Mouse (Mus musculus): ENCODE measurements around the gene Tbc1d8. TPM values are rescaled to one million over a fixed set of nuclear protein-coding genes. Genes with fewer than 3 reads are reported as not detected.

The Tbc1d8 gene
- polyA plus RNA-seq, 1 experiment: 1.2 TPM

GRCm38 (mm10) chr1:39438629-39439028, 39.9 kb downstream of the Tbc1d8 start:
- H3K4me1 ChIP-seq (ENCODE audit: control insufficient read depth, insufficient read depth, low read length): no peaks in the 10 kb centered on the region
- no peak for TF ChIP-seq CTCF (IDR thresholded peaks at IDR 0.05; ENCODE audit: borderline replicate concordance, insufficient read depth, low read length)
- no peak for TF ChIP-seq POLR2A (IDR thresholded peaks at IDR 0.05; ENCODE audit: low read depth, low read length)
- no peak overlapping the region for H3K27ac ChIP-seq (ENCODE audit: insufficient read depth, low read length)
- no peak overlapping the region for H3K4me3 ChIP-seq (ENCODE audit: insufficient read depth, low read length)

GRCm38 (mm10) chr1:39434264-39434663, 44.3 kb downstream of the Tbc1d8 start:
- TF ChIP-seq CTCF (IDR thresholded peaks at IDR 0.05; ENCODE audit: borderline replicate concordance, insufficient read depth, low read length): no peak
- TF ChIP-seq POLR2A (IDR thresholded peaks at IDR 0.05; ENCODE audit: low read depth, low read length): no peak
- no peak overlapping the region for H3K4me3 ChIP-seq (ENCODE audit: insufficient read depth, low read length)
- no peak overlapping the region for H3K27ac ChIP-seq (ENCODE audit: insufficient read depth, low read length)
- H3K4me1 ChIP-seq (ENCODE audit: control insufficient read depth, insufficient read depth, low read length): no peaks in the 10 kb centered on the region; the same call in 1 of the 2 replicates

- H3K27ac ChIP-seq (ENCODE audit: insufficient read depth, low read length): no peak overlapping the region
- TF ChIP-seq CTCF (IDR thresholded peaks at IDR 0.05; ENCODE audit: borderline replicate concordance, insufficient read depth, low read length) (no peak), POLR2A (IDR thresholded peaks at IDR 0.05; ENCODE audit: low read depth, low read length) (no peak)
- H3K4me3 ChIP-seq (ENCODE audit: insufficient read depth, low read length): no peak overlapping the region
- no peaks in the 10 kb centered on the region; the same call in 1 of the 2 replicates for H3K4me1 ChIP-seq (ENCODE audit: control insufficient read depth, insufficient read depth, low read length)
Measured at GRCm38 (mm10) chr1:39430020-39430419, 48.5 kb downstream of the Tbc1d8 start.

- Histone ChIP-seq H3K4me1 (ENCODE audit: control insufficient read depth, insufficient read depth, low read length) (no peaks in the 10 kb centered on the region; the same call in 1 of the 2 replicates), H3K4me3 (ENCODE audit: insufficient read depth, low read length) (no peak overlapping the region), H3K27ac (ENCODE audit: insufficient read depth, low read length) (no peak overlapping the region)
- TF ChIP-seq CTCF (IDR thresholded peaks at IDR 0.05; ENCODE audit: borderline replicate concordance, insufficient read depth, low read length) (no peak), POLR2A (IDR thresholded peaks at IDR 0.05; ENCODE audit: low read depth, low read length) (no peak)
Measured at GRCm38 (mm10) chr1:39429015-39429414, 49.5 kb downstream of the Tbc1d8 start.

GRCm38 (mm10) chr1:39428280-39428679, 50.3 kb downstream of the Tbc1d8 start:
- H3K4me1 ChIP-seq (ENCODE audit: control insufficient read depth, insufficient read depth, low read length): no peaks in the 10 kb centered on the region
- H3K27ac ChIP-seq (ENCODE audit: insufficient read depth, low read length): no peak overlapping the region
- no peak overlapping the region for H3K4me3 ChIP-seq (ENCODE audit: insufficient read depth, low read length)
- TF ChIP-seq CTCF (IDR thresholded peaks at IDR 0.05; ENCODE audit: borderline replicate concordance, insufficient read depth, low read length): no peak
- TF ChIP-seq POLR2A (IDR thresholded peaks at IDR 0.05; ENCODE audit: low read depth, low read length): no peak

- Histone ChIP-seq H3K4me1 (ENCODE audit: control insufficient read depth, insufficient read depth, low read length) (no peaks in the 10 kb centered on the region), H3K27ac (ENCODE audit: insufficient read depth, low read length) (no peak overlapping the region), H3K4me3 (ENCODE audit: insufficient read depth, low read length) (no peak overlapping the region)
- TF ChIP-seq CTCF (IDR thresholded peaks at IDR 0.05; ENCODE audit: borderline replicate concordance, insufficient read depth, low read length) (no peak), POLR2A (IDR thresholded peaks at IDR 0.05; ENCODE audit: low read depth, low read length) (no peak)
Measured at GRCm38 (mm10) chr1:39425497-39425896, 53.1 kb downstream of the Tbc1d8 start.

GRCm38 (mm10) chr1:39420987-39421386, 57.6 kb downstream of the Tbc1d8 start:
- Histone ChIP-seq H3K4me3 (ENCODE audit: insufficient read depth, low read length) (no peak overlapping the region), H3K27ac (ENCODE audit: insufficient read depth, low read length) (no peak overlapping the region), H3K4me1 (ENCODE audit: control insufficient read depth, insufficient read depth, low read length) (no peaks in the 10 kb centered on the region)
- no peak for TF ChIP-seq POLR2A (IDR thresholded peaks at IDR 0.05; ENCODE audit: low read depth, low read length)

GRCm38 (mm10) chr1:39418852-39419251, 59.7 kb downstream of the Tbc1d8 start:
- TF ChIP-seq POLR2A (IDR thresholded peaks at IDR 0.05; ENCODE audit: low read depth, low read length) (no peak), CTCF (IDR thresholded peaks at IDR 0.05; ENCODE audit: borderline replicate concordance, insufficient read depth, low read length) (no peak)
- no peak overlapping the region for H3K27ac ChIP-seq (ENCODE audit: insufficient read depth, low read length)

GRCm38 (mm10) chr1:39417817-39418216, 60.7 kb downstream of the Tbc1d8 start:
- H3K4me1 ChIP-seq (ENCODE audit: control insufficient read depth, insufficient read depth, low read length): no peaks in the 10 kb centered on the region
- TF ChIP-seq CTCF (IDR thresholded peaks at IDR 0.05; ENCODE audit: borderline replicate concordance, insufficient read depth, low read length): no peak
- TF ChIP-seq POLR2A (IDR thresholded peaks at IDR 0.05; ENCODE audit: low read depth, low read length): no peak
- no peak overlapping the region; the same call in 1 of the 2 replicates for H3K27ac ChIP-seq (ENCODE audit: insufficient read depth, low read length)
- H3K4me3 ChIP-seq (ENCODE audit: insufficient read depth, low read length): no peak overlapping the region

More at GRCm38 (mm10) chr1:39418852-39419251, 59.7 kb downstream of the Tbc1d8 start:
- Histone ChIP-seq H3K4me3 (ENCODE audit: insufficient read depth, low read length) (no peak overlapping the region), H3K4me1 (ENCODE audit: control insufficient read depth, insufficient read depth, low read length) (no peaks in the 10 kb centered on the region)

- Histone ChIP-seq H3K27ac (ENCODE audit: insufficient read depth, low read length) (no peak overlapping the region), H3K4me1 (ENCODE audit: control insufficient read depth, insufficient read depth, low read length) (no peaks in the 10 kb centered on the region), H3K4me3 (ENCODE audit: insufficient read depth, low read length) (no peak overlapping the region)
- TF ChIP-seq CTCF (IDR thresholded peaks at IDR 0.05; ENCODE audit: borderline replicate concordance, insufficient read depth, low read length) (no peak), POLR2A (IDR thresholded peaks at IDR 0.05; ENCODE audit: low read depth, low read length) (no peak)
Measured at GRCm38 (mm10) chr1:39410085-39410821, 68.3 kb downstream of the Tbc1d8 start.

Measured in embryonic fibroblast, embryonic 13.5 days (primary cell).